Mouse (Mus musculus) heart, adult 8-10 months (tissue): ENCODE measurements around the gene Fcer1g. TPM values are rescaled to one million over a fixed set of nuclear protein-coding genes. Genes with fewer than 3 reads are reported as not detected.

ENCODE experiments used
- DNase-seq: peaks from one replicate; pipeline ENCODE4 v3.0.0; 2022; ENCODE audit warnings: low spot score
- total RNA-seq, 4 experiments: library from RNA; stranded (reverse); gene quantifications; 2 replicates each; pipeline ENCODE4 v1.2.4; 2022

The Fcer1g gene
- total RNA-seq, 4 experiments from 2014 or later: 8.2 to 14.4 (median 11.5) TPM

DNA sequence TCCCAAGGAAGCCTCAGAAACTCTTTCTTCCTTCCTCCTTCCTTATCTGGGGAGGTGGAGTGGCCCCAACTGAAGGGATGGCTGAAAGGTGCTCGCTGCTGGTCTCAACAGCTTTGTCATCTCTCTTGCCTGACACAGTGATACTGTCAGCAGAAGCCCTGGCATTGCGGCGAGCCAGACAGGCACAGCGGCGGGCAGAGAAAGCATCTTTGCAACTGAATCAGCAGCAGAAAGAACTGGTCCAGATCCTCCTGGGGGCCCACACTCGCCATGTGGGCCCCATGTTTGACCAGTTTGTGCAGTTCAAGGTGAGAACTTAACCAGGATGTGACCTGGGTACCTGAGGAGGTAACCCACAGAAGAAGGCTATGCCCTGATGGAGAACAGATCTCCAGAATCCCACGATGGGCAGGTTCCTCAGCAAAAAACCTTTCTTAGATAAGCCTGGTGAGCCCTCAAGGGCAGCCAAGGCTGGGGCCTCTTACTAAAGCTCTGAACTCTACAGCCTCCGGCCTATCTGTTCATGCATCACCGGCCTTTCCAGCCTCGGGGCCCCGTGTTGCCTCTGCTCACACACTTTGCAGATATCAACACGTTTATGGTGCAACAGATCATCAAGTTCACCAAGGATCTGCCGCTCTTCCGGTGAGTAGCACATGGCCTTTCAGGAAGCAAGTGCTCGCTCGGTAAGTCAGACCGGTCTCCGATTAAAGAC is 17.8 kb downstream of the Fcer1g start:
- no peak for DNase-seq

DNA sequence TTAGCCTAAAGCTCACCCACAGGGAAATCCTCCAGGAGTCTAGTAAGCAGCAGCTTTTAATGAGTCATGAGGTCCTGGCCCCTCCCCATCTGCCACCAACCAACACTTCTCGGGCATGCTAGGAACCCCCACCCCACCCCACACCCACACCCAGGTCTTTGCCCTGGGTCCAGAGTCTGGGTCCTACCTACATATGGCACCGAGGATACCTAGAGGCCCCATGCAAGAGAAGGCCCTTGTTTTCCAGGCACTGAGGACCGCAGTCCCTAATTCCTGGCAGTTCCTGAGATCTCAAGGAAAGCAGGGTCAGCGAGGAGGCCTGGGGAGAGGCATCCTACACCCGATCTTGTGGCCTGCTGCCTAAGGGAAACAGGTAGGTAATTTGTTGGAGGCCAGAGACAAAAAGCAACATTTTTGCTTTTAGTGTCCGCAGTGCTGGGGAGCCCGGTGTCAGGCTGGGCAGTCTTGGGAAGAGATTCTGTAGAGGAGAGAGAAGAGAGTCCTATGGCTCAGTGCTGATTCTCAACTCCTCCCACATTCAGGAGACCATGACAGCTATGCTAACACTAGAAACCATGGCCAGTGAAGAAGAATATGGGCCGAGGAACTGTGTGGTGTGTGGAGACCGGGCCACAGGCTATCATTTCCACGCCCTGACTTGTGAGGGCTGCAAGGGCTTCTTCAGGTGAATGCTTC is 20.2 kb downstream of the Fcer1g start, which contains the start of gene Nr1i3:
Gene Nr1i3, plus strand, starts transcription at position 170 of the 696 bp plus-strand sequence.
- DNase-seq: no peak

DNA sequence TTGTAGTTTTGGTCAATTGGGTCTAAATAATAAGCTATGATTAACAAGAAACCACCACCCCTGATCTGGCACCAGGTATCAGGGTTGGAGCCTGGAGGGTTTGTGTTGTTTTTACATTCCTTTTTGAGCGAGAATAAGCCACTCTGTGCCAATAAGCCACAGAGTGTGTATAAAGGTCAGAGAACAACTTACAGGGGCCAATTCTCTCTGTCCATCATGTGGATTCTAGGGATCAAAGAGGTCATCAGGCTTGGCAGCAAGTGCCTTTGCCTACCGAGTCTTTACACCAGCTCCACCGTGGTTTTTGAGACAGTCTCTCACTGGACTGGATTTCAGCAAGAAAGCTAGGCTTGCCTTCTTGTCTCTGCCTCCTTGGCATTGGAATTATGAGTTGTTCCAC is 21.3 kb downstream of the Fcer1g start:
- DNase-seq: no peak

DNA sequence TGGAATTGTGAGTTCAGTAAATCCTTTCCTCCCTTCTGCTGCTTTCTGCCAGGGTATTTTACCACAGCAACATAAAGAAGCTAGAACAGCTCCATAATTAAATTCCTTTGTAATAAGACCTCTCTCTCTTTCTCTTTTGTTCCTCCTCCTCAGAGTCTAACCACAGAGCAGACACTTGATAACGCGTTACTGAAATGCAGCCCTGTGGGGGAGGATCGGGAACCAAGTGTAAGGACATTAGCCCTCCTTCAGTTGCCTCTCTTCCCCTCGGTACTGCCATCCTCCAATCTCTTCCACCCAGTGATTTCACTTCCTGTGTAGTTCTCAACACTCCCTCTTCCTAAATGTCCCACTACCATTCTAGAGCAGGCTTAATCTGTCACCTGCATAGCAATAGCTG is 24.8 kb downstream of the Fcer1g start:
- no peak for DNase-seq

DNA sequence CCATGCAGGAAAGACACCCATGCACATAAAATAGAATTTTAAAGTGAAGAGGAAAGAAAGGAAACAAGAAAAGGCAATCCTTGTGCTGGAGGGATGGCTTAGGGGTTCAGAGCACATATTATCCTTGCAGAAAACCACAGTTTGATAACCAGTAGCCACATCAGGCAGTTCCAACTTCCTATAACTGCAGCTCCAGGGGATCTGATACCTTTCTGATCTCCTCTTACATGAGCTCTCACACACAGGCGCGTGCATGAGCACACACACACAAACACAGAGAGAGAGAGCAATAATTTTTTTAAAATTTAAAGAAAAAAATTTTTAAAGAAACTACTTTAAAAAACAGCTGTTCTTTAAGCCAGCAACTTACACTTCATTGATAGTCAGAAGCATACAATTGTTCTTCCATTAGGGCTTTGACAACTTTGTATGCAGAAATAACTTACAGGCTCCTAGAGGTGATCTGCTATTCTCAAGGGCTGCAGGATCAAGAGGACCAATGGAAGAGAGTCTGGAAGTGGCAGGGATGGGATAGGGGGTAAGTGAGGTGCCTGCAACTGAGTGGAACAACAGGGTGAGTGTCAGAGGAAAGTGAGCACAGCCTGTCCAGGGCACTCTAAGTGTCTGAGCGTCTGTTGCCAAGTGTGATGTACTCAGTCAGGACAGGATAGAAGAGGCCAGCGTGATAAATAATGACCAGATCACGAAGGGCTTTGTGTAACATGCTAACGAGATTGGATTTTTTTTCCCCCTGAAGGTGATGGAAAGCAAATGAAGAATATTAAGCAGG is 28.3 kb downstream of the Fcer1g start:
- DNase-seq: no peak

DNA sequence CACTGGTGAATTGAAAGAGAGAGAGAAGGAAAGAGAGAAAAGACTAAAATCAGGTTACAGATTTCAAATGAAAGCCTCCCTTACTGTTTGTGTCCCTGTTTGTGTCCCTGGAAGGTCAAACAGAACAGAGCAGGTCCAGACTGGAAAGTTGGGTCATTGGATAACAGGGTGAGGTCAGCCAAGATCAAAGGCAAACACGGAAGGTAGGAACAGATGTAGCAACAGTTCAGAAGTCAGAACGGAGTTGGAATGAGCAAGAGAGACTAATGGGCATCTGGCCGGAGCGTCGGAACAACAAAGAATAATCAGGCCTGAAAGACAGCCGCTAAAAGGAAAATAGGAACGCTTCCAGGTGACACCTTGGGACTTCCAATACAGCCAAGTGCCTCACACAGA is 29.9 kb downstream of the Fcer1g start:
- DNase-seq: no peak

DNA sequence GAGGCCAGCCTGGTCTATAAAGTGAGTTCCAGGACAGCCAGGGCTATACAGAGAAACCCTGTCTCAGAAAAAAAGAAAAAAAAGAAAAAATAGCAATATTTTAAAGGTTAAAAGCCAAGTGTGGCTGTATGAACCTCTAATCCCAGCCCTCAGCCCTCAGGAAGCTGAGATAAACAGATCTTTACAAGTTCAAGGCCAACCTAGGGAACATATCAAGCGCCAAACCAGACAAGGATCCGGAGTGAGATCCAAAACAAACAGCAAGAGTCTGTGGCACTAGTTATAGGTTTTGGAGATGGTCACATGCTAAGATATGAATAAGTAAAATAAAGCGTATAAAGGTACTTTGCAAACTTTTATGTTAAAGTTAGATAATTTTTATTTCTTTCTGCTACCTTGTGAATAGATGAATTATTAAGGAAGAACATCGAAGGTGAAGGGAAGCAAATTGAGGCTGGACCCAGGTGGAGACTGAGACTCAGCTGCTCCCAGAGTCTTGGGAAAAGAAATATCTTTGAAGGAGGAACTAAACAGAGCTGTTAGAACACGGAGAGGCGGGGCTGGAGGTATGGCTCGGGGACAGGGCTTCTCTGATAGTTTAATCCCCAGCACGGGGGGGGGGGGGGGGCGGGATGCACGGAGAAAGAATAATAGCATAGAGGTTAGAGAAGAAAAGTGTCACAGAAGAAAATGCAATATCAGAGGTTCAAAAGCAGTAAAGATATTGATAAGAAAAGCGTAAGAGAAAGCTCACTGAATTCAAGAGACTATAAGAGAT is 30.5 kb downstream of the Fcer1g start:
- DNase-seq: no peak

DNA sequence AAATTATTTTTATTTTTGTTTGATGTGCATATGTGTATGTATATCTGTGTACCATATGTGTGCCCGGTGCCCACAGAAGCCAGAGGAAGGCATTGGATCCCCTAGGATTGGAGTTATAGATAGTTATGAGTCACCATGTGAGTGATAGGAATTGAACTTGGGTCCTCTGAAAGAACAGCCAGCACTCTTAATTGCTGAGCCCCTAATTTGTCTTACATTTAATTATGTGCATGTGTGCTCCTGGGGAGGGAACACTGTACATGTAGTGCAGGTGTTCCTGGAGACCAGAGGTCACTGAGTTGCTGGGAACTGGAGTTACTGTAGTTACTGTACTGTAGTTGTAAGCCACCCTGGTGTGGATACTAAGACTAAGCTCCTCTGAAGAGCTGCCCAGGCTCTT is 33.4 kb downstream of the Fcer1g start:
- DNase-seq: no peak

DNA sequence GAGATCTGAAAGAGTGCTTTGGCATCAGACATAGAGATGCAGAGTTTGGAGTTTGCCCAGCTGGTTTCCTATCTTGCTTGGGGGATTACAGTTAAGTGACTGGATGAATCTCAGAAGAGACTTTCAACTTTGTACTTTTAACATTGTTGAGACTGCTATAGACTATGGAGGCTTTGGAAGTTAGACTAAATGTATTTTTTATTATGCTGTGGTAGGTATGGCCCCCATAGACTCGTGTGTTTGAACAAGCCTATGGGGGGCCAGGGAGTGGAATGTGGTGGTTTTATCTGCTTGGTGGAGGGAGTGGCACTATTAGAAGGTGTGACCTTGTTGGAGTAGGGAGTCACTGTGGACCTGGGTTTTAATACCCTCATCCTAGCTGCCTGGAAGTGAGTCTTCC is 34.6 kb downstream of the Fcer1g start:
- no peak for DNase-seq

DNA sequence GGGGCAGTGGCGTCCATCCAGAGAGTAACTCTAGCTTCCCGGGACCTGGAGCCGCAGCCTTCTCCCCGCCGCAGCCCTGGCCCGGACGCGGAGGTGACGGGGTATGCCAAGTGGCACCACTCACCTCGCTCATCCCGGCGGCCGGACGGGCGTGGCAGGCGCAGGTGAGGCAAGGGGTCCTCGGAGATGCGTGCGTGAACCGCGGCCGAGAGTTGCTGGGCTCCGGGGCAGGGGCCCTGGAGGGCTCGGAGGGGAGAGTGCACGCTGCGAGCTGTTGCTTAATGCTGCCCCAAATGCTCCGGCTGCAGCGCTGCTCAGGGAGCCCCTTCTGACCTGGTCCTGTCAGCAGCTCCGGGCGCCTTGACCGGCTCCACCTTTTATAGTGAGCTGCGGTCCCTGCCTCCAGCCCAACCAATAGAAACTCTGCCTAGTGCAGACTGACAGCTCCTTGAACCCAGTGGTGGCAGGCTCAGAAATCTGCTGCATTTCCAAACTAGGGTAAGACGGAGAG is 38.2 kb downstream of the Fcer1g start, which contains the start of gene Pcp4l1:
Gene Pcp4l1, minus strand, starts transcription at position 382 of the 511 bp plus-strand sequence.
- peak; percentile 71 for DNase-seq

DNA sequence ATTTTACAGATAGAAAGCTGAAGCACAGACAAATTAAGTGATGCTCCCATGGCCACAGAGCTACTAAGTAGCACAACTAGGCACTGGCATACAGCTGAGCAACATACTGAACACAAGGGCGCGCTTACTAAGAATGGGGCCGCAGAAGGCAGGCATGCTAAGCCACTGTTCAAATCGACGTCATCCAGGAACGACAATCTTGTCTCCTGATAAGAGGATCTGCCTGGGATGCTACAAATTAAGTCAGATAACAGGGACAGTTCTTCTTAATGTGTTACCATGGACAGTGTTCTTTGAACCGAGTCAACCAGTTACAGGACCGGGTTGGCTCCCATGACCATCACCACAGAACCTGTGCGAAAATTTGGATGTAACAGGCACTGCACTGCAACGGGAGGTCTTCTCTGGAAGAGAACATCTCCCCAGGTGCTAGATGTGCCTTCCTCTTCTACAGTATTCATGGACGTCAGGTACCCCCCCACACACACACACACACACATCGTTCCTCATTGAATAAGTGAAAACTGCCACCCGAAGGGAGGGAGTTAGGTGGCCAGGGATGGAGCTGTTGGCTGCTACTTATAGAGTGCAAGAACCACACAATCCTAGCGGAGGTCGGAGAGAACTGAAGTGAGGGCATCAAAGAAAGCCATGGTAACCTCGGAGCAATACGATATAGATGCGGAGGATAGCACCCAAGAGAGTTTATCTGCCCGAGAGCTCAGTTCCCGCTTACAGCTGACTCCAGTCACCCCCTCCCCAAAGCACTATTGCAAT is 38.9 kb downstream of the Fcer1g start:
- no peak for DNase-seq

DNA sequence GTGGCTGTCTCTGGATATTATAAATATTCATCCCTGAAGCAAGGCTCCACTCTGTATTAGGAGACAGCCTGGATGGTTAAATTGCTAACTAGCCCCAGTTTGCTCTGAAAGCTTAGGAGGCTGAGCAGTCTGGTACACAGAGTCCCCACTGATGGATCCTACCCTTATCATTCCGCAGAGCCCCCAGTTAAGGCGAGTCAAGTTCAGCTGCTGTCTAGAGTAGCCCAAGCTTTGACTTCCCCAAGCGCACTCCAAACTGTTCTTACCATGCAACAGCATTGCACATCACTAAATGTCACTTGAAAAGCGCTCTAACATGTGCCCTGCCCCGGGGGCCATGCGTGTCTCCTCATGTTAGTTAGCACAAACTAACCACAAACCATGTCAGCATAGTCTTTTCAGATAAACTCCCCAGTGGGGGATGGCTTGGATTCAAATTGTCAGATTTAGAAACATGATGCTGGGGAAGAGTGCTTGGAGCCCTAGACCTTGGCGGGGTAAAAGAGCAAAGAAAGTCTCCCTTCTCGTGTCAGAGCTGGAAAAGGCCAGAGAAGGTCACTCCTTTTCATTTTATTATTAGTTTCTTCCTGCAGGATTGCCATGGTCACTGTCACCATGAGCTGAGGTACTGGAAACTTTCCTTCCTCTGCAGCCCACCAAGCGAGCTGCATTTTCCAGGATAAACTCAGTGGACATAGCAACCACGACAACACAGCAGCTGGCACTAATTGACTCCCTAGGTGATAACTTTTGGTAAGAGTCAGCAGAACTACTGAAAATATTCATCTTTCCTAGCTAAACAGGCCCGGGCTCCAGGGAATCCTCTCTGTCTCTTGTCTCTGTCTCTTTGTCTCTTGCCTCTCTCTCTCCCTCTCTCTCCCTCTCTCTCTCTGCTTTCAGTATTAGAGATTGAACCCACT is 40.0 kb downstream of the Fcer1g start:
- no peak for DNase-seq

DNA sequence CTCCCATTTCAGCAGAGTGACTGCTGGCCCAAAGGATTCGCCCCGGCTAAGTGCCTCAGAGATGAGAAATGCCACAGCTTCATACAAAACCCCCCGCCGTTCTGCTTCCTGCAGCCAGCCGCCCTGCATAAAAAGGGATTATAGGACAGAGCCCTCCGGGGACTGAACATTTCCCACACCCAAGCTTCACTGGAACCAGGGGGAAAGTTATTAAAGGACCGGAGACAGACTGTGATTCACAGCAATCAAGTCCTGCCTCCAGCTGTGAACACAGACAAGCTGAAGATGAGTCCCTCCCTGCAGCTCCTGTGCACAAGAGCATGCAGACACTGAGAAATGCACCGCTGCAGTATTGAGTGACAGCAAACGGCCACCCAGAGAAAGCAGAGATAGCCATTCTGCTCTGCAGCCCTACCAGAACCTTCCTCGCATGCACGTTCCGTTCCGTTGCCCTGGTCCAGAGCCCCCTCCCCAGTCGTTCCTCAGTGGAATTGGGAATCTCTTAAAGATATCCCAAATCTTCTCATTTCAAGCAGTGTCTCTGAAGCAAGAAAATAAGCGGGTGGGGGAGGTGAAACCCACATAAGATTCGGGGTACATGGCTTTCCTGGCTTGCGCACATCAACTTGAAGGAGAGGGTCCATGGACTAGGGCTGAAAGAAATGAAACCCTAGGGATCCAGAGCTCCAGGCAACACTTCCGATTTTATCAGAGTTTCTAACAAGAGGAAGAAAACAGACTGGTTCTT is 40.9 kb downstream of the Fcer1g start:
- DNase-seq: no peak

DNA sequence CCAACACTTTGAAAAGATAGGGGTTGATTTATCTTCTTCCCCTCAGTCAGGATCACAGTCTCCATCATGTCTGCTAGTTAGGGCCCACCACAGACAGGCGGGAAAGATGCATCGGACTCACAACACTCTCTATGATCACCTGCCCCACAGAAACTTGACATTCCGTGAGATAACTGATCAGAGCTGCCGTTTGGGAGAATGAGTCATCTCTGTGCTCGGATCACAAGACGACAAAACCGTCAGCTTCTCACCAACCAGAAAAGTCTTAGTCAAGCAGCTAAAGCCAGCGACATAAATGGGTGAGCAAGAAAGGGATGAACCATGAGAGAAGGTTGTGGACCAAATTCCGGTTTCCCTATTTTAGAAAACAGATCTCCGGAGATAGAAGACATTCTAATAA is 41.9 kb downstream of the Fcer1g start:
- no peak for DNase-seq

DNA sequence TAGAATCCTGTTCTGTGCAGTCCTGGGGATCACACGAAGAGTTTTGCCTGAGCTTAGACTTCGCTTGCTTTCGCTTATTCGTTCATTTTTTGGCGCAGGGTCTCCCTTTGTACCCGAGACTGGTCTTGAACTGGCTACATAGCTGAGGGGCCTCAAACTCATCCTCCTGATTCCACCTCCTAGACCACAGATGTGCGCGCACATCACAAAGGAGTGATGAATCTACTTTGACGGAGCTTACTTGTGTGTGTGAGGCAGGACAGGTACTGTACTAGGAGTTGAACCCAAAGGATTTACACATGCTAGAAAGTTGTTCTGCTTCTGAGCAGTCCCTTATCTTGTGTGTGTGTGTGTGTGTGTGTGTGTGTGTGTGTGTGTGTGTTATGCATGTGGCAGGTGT is 43.3 kb downstream of the Fcer1g start:
- DNase-seq: no peak

DNA sequence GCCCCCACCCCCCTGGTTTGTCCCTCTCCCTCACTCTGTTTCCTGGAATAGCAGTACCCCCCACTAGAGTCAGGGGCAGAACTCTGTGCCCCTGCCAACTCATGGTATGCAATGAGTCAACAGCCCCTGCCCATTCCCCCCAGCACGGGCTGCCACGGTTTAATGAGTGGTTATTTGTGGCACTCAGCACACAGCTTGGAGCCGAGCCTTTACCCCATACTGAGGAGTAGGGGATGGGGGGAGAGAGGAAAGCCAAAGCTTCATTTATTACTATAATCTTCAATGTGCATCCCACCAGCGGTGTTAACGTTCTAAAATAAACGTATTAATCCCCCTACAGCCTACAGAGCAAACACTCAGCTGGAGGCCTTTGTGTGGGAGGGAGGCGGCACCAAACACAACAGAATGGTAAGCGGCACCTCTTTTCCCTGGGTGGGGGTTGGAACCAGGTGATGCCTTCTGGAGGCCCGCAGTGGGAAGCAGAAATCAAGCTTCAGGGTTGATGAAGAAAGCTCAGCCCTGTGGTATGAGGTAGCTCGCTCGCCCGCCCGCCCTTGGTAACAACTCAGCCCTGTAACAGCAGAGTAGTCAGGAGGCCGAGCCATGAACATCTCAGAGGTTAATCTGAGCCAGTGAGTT is 44.6 kb downstream of the Fcer1g start:
- DNase-seq: no peak

DNA sequence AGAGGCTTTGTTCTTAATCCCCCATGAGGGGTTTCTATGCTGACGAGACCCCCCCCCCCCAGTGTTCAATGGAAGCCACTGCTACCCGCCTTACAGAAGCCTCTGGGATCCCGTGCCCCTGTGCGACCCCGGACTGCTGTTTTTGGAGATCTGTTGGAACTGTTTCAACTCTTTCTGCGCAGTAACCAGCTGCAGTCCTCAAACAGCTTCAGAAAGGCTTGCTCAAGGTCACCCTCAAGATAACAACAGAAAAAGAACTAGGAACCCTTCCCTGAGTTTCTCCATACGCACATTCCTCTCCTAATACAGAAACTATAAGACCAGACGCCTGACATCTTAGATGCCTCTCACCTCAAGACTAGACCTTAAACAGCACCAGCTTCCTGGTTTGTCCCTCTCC is 45.1 kb downstream of the Fcer1g start:
- no peak for DNase-seq
